Mouse (Mus musculus) cerebellum, adult 9-11 months (tissue): ENCODE data around the gene Reg2.
"Not testable (repeated sequence)": the region's sequence is repeated elsewhere in the genome, so short reads cannot be mapped to it uniquely, and the experiment has no call there.

ENCODE experiments used
- DNase-seq: peaks from one replicate; pipeline ENCODE4 v3.0.0; 2022

Reg2 gene

DNA sequence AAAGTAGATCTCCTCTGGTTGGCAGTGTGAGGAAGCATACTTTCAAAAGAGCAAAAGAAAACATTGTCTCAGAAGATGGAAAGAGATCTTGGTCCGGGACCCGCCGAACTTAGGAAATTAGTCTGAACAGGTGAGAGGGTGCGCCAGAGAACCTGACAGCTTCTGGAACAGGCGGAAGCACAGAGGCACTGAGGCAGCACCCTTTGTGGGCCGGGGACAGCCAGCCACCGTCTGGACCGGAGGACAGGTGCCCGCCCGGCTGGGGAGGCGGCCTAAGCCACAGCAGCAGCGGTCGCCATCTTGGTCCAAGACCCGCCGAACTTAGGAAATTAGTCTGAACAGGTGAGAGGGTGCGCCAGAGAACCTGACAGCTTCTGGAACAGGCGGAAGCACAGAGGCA lies at the start of gene Reg2:
Gene Reg2, plus strand, starts transcription at position 301 of the 400 bp plus-strand sequence.
- DNase-seq: not testable (repeated sequence)

DNA sequence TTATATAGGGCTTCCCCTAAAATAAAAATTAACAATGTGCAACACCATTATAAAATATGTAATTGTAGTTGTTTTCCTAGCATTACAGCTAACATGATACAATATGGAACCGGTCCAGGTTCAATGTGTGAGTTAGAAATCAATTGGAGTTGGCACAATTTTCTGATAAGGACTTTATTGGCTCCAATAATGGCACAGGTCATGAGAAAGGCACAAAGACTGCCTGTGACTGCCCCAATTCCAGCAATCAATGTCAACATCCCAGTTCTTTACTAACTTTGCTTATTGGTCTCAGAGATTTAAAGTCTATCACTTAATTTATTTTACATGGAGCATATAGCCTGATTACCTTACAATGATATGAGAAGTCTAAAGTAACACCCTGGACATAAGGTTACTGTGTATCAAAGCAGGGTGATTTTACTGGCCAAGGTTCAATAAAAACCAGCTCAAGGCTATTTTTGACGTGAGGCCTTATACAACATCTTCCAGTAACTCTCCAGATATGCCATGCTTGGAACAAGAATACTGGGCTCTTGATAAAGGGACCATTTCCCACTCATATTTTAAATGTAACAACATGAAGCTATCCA lies 33.4 kb upstream of the Reg2 start:
- DNase-seq: no peak

DNA sequence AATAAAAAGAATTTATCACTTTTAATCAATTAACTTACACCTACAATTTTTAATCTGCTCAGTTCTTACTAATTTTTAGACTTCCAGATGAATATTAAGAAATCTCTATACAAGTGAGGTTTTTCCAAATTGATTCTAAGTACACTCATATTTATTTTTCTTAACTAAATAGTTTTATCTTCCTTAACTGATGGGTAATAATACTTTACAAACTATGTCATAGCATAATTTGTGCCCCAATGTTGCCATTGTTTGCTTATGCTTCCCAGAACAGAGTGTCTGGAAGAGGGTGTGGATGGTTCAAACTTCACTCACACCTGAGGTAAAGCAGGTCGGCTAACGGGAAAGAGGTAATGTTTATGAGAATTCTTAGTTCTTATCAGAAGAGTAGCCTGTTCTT lies 25.1 kb upstream of the Reg2 start, which contains the start of gene Reg3b:
Gene Reg3b, plus strand, starts transcription at position 301 of the 400 bp plus-strand sequence.
- DNase-seq: no peak

DNA sequence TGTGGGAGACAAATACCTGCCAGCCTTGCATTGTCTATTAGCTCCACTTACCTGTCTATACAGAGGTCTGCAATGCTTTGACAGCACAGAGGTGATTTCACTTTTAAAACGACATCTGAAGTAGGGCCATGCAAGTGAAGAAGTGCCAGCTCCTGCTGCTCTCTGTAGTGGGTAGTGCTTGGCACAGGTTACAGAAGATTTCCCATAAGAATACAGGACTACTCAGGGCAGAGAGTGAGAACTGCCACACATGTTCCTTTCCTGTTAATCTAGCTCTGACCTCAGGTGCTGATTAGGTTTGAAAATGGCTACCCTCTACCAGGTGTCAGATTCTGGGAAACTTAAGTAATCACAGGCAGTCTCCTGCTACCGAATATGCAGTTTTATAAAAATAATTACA lies 16.7 kb upstream of the Reg2 start, which contains the start of gene Reg3d:
Gene Reg3d, minus strand, starts transcription at position 101 of the 400 bp plus-strand sequence.
- DNase-seq: no peak

DNA sequence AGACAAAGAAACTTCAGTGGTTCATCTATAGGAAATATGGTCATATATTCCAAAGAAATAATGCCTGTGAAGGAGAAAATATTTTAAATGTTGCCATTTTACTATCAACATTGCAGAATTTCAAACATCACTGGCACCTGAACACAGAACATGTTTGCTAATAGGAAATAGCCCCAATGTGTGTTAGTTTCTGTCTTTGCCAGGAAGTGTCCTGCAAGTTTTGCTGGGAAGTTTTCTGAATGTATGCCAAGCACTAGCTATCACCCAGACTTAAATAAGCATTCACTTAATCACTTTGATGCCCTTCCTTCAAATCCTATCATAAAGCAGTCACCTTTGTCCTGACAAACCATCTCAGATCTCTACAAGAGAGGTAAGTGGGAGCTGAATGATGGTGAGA lies 15.0 kb upstream of the Reg2 start, which contains the start of gene Reg3a:
Gene Reg3a, plus strand, starts transcription at position 301 of the 400 bp plus-strand sequence.
- DNase-seq: no peak

DNA sequence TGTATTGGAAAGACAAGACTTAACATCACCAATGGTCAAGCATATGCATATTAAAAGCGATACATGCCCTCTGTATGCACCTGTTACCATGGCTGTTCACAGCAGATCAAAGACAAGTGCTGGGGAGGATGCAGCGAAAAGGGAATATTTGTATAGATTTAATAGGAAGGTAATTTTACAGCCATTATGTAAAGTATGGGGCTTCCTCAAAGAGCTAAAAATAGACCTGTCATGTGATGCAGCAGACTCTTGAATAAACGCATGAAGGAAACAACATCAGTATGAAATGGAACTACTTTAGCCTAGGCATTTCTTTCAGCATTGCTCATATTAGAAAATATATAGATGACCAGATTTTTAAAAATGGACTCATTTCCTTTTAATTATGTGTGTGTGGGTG lies 9.8 kb upstream of the Reg2 start:
- no peak for DNase-seq

DNA sequence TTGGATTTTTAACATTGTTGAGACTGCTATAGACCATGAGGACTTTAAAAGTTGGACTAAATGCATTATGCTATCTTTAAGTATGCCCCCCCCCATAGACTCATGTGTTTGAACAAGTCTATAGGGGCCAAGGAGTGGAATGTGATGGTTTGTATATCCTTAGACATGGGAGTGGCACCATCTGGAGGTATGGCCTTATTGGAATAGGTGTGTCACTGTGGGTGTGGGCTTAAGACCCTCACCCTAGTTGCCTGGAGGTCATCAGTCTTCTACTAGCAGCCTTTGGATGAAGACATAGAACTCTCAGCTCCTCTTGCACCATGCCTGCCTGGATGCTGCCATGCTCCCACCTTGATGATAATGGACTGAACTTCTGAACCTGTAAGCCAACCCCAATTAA lies 27.0 kb downstream of the Reg2 start, which contains the start of gene Reg1:
Gene Reg1, plus strand, starts transcription at position 301 of the 400 bp plus-strand sequence.
- not testable (repeated sequence) for DNase-seq

DNA sequence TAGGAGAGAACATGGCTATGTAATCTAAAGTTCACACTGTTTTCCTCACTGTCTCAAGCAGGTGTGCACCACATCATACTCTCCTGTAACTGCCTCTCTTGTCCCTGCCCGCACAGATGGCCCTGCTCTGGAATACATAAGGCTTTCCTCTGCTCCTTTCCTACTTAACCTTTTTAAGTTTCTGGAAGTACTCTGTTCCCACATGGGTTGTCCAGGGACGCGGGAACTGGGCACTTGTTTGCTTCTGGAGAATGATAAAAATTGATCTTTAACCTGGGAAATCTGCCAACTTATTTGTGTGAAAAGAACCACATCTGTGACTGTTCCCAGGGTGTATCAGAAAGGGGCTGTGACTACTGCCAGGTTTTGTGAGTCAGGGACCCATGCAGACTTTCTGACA lies 30.1 kb downstream of the Reg2 start:
- no peak for DNase-seq

DNA sequence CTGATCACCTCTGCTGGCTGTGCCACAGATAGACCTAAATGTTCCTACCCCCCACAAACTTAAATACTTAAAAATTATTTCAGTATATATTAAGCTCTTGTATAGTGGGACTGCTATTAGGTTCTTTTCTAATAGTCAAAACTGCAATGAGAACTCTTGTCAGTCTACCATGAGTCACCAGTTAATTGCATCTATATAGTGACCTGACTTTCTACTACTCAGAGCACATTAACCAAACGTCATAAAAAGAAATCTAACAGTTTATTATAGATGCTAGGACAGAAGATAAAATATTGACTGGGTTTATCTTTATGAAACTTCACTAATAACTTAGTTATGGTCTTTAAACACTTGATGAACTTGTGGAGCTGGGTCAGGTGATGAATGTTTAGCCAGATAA lies 51.8 kb downstream of the Reg2 start:
- DNase-seq: no peak

DNA sequence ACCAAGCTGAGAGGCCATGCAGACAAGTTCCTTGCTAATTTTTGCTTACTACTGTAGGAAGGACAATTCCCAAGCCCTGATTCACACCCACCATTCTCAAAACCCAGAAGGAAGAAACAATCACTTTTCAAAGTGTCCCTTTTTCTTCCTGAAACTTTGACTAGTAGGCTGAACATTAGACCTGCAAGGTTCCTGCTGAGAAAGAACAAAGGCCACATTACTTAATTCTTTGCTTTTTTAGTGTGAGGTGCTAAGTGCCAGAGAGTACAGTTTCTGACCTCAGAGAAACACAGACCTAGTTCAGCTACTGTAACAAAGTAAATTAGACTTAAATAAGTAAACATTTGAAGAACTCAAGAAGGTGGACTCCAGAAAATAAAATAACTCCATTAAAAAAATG lies 53.0 kb downstream of the Reg2 start:
- no peak for DNase-seq

DNA sequence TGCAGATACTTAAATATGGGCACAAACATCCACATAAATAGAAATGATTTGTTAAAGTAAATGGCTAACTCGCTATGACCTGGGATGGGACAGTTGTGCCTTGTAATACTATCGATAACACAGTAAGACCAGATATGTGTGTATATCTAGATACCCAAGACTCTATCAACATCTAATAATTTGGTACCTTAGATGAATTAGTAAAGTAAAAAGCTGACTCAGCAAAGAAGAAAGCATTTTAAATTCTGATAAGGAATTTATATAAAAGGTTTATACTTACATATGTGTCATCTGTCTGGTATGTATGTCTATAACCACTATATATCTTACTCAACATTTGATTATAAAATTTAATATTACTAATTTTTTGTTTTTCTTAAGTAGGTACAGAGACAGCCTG lies 57.4 kb downstream of the Reg2 start:
- no peak for DNase-seq
